Mouse (Mus musculus) hindbrain, embryonic 11.5 days (tissue): ENCODE data around the gene Elmo1. TPM values are rescaled to one million over a fixed set of nuclear protein-coding genes. Genes with fewer than 3 reads are reported as not detected.

Experiments used
- ATAC-seq: fragments of 200-750 bp; cut with Nextera tagmentation; 2 replicates; pipeline ENCODE4 v1.8.0; 2017; ENCODE audit warnings: mild to moderate bottlenecking, moderate TSS enrichment, moderate library complexity; ENCODE audit not compliant: low FRiP score
- DNase-seq: peaks from one replicate; pipeline ENCODE4 v3.0.0-alpha.2; 2015; ENCODE audit warnings: low spot score
- H3K27ac ChIP-seq: fragments of 300-500 bp; sonication (generic); 2 replicates; pipeline ENCODE4 v1.5.1; 2014; ENCODE audit warnings: mild to moderate bottlenecking, low read depth, low read length
- H3K27me3 ChIP-seq: fragments of 300-500 bp; sonication (generic); 2 replicates; pipeline ENCODE4 v1.6.1; 2014; ENCODE audit warnings: mild to moderate bottlenecking, low read length, moderate library complexity, mixed read lengths; ENCODE audit not compliant: control insufficient read depth, insufficient read depth
- H3K36me3 ChIP-seq: fragments of 300-500 bp; sonication (generic); 2 replicates; pipeline ENCODE4 v1.6.1; 2014; ENCODE audit warnings: mild to moderate bottlenecking, low read length, moderate library complexity, mixed read lengths; ENCODE audit not compliant: control insufficient read depth, insufficient read depth
- H3K4me1 ChIP-seq: fragments of 300-500 bp; sonication (generic); replicated peaks from 2 replicates; pipeline ENCODE4 v1.6.1; 2014; ENCODE audit warnings: low read length, mixed read lengths; ENCODE audit not compliant: control insufficient read depth, insufficient read depth
- H3K4me2 ChIP-seq: fragments of 300-500 bp; sonication (generic); replicated peaks from 2 replicates; pipeline ENCODE4 v1.6.1; 2014; ENCODE audit warnings: mild to moderate bottlenecking, low read depth, low read length
- H3K4me3 ChIP-seq: fragments of 300-500 bp; sonication (generic); 2 replicates; pipeline ENCODE4 v1.5.1; 2014; ENCODE audit warnings: low read depth, low read length
- H3K9ac ChIP-seq: fragments of 300-500 bp; sonication (generic); 2 replicates; pipeline ENCODE4 v1.6.1; 2014; ENCODE audit warnings: low read depth, low read length
- H3K9me3 ChIP-seq: fragments of 300-500 bp; sonication (generic); 2 replicates; pipeline ENCODE4 v1.6.1; 2016; ENCODE audit warnings: low read length; ENCODE audit not compliant: control insufficient read depth
- WGBS: fragments of 180-500 bp; shearing (Covaris S2); extraction: QIAGEN DNeasy Blood & Tissue Kit; methylation state at CpG from one replicate; pipeline ENCODE4 v1.1.7; 2014; 5-methylcytosine and 5-hydroxymethylcytosine counted together
- polyA plus RNA-seq: library from polyadenylated mRNA; unstranded; fragments of >200 nt; fragmentation: Nextera tagmentation; extraction: Ambion mirVana; gene quantifications from 2 replicates; pipeline ENCODE4 v1.2.1, GENCODE M21; 2014

Elmo1 gene
- polyA plus RNA-seq, 1 experiment from 2014 or later = 22.9 TPM

DNA sequence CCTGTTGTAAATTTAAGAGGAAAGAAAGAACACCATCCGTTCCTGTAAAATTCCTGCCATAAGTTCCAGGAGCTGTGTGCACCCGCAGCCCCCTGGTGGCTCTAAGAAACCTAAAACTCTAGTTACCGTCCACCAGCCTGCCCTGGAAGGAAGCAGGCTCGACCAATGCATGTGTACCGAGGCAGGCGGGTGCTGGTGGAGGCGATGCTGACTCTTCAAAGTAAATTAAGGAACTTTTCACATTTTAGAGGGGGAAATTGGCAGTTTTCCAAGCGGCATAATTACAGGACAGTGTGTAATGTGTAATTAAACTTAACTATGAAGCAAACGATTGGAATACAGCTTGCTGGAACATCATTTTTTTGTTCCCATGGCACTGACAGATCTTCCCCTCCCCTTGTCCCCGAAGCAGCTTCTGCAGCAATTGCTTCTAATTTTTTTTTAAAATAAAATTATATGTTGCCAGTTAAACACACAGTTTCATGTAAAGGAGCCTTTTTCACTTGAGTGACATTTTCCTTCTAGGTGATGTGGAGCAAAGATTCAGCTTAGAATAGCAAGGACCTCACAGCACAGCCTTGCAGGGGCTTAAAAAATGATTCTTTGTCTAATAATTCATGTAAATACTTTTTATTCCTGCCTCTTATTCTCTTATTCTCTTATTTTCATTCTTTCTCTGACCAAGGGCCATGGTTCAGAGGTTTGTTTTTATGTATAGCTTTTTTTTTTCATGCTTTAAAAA, 263.6 kb downstream of the Elmo1 start:
- Histone ChIP-seq H3K9ac (no peak overlapping the region), H3K4me1 (no peaks in the 10 kb centered on the region), H3K27me3 (no peaks in the 10 kb centered on the region), H3K4me2 (no peak overlapping the region), H3K36me3 (no peaks in the 10 kb centered on the region), H3K9me3 (no peaks in the 10 kb centered on the region), H3K4me3 (no peak overlapping the region), H3K27ac (no peak overlapping the region)
- ATAC-seq (peak; percentile 48; the same call in 1 of the 2 replicates), DNase-seq (peak; percentile 20)
- WGBS = 55% methylated on average over 10 of the region's 10 CpGs

DNA sequence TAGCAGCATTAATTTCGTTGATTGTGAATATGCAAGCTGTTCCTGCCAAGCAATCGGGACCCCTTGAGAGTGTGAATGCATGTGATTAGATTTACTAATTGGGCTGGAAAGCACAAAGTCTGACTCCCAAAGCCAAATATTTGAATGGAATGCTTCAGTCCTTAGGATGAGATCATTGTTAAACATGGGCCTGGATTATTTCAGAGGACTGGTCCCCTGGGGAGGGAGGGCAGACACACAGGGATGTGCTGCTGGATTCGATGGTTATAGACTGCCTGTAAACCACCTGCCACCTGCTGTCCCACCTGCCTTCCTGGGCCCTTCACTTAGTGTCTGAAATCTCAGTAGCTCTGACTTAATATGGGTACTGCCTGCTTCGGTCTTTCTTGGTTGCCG, 264.2 kb downstream of the Elmo1 start:
- Histone ChIP-seq H3K9ac (no peak overlapping the region), H3K9me3 (no peaks in the 10 kb centered on the region), H3K27me3 (no peaks in the 10 kb centered on the region), H3K4me3 (no peak overlapping the region), H3K27ac (no peak overlapping the region), H3K4me2 (no peak overlapping the region), H3K4me1 (no peaks in the 10 kb centered on the region), H3K36me3 (no peaks in the 10 kb centered on the region)
- ATAC-seq (peak; percentile 78), DNase-seq (peak; percentile 28)
- WGBS = 71% methylated on average over 5 of the region's 5 CpGs

DNA sequence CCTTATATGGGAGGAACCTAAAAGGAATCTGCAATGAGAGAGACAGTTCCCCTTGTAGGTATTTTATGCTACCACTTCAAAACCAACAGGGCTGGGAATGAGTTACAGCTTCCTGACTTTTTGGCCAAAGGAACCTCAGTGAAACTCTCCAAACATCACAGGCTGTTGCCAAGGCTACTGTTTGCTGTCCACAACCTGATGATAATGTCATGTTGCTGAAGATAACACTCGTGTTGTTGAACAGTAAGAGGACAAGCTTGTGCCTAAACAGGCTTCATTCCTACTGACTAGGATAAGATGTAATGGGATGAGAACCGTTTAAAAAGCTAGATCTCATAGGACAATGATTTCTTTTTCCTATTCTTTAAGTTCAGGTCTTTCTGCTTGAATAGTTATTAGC, 272.1 kb downstream of the Elmo1 start:
- H3K4me2 ChIP-seq = no peak overlapping the region
- no peaks in the 10 kb centered on the region for H3K36me3 ChIP-seq
- H3K9ac ChIP-seq = no peak overlapping the region
- no peaks in the 10 kb centered on the region for H3K27me3 ChIP-seq
- DNase-seq (no peak), ATAC-seq (no peak)
- H3K4me3 ChIP-seq = no peak overlapping the region
- 75% methylated on average over 2 of the region's 2 CpGs for WGBS
- no peaks in the 10 kb centered on the region for H3K9me3 ChIP-seq
- no peak overlapping the region for H3K27ac ChIP-seq
- no peaks in the 10 kb centered on the region for H3K4me1 ChIP-seq

DNA sequence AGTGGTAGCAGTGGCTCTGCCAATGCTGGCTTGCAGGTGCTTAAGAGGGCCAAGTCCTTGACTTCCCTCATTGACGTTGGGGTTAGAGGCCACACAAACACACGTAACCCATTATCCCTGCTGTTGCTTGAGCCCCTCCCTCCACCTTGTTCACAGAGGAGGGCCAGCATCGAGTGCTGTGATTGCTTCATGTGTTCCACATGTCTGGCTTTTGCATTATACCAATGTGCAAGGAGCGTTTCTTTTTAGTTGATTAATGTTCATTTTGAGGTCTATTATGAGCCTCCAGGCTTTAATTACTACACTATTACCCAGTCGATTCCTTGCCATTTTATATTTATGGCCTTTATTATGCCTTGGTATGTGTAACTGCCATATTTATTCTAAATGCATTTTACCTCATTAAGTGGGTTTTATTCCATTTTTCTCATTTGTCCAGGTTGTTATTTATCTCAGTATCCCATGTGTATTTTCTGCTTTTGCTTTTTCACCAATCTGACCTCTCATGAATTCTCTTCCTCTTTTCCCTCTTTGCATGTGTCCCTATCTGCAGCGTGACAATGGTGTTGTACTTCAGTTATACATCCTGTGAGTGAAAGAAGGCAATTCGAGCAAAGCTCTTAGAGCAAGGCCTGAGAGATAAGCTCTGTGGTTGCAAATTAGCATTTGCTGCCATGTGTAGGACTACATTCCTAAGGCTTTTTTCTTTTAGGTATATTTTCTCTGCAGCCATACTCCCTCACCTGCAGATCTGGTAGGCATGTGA, 275.6 kb downstream of the Elmo1 start:
- Histone ChIP-seq H3K27me3 (no peaks in the 10 kb centered on the region), H3K4me1 (0 out of 2 replicates have a peak, but pooled peaks cover 2% of the 10 kb centered on the region), H3K9me3 (no peaks in the 10 kb centered on the region), H3K9ac (no peak overlapping the region), H3K36me3 (no peaks in the 10 kb centered on the region), H3K4me3 (no peak overlapping the region), H3K4me2 (no peak overlapping the region), H3K27ac (no peak overlapping the region)
- DNase-seq = no peak
- no peak for ATAC-seq
- 77% methylated on average over 7 of the region's 7 CpGs for WGBS

DNA sequence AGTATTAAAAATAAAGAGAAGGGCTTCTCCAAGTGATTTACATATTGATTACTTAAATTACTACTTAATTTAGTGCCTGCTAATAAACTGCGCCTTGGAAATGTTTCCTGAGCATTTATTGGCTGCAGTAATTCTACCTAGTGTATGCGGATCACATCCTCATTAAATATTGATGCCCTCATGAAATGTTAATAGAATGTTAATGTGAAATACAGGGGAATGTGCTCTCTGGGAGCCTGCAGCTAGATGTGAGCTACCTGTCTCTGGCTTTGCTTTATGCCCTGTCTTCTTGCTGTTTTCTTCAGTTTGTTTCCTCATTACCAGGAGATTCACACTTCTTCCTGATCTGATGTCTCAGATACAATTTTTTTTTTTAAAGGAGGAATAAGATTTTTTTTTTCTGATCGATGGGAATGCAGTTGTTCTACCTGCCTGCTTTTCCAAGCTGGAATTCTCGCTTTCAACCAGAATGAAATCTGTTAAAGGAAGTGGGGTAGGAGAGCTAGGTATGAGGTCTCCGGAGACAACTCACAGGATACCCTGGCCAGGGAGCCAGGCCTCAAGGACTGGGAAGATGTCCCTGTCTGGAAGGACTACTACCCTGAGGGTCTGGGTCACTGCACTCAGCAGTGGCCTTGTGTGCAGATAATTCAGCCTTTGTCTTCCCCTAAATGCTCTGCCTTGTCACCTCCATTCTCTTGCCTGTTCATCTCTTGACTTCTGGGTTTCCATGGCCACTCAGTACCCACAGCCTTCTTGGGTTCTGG, 279.8 kb downstream of the Elmo1 start:
- Histone ChIP-seq H3K9ac (no peak overlapping the region), H3K27ac (0 out of 2 replicates have a peak overlapping the region, but pooled peaks have one; percentile 14), H3K27me3 (no peaks in the 10 kb centered on the region), H3K4me2 (no peak overlapping the region), H3K36me3 (no peaks in the 10 kb centered on the region), H3K9me3 (no peaks in the 10 kb centered on the region), H3K4me3 (no peak overlapping the region), H3K4me1 (0 out of 2 replicates have a peak, but pooled peaks cover 2% of the 10 kb centered on the region)
- peak; percentile 51; the same call in 1 of the 2 replicates for ATAC-seq
- no peak for DNase-seq
- 81% methylated on average over 5 of the region's 5 CpGs for WGBS

DNA sequence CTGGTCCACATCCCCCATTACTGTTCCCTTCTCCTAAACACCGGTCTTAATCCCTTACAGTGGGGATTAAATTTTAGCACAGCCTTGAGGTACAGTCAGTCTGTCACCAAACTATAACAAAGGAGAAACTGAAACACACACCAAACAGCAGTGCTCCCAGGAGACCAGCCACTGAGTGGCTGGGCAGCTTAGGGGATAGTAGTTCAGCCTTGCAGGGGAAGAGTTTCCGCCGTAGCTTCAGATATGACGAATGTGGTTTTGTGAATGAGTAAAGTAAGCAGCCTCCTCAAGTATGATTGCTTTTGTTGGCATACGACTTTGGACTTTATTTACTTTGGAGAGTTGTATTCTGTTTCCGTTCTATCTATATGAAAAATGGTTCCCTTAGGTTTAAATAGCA, 281.1 kb downstream of the Elmo1 start:
- H3K9ac ChIP-seq = no peak overlapping the region
- H3K27me3 ChIP-seq = no peaks in the 10 kb centered on the region
- H3K4me2 ChIP-seq = no peak overlapping the region
- DNase-seq (no peak), ATAC-seq (no peak)
- no peaks in the 10 kb centered on the region for H3K9me3 ChIP-seq
- no peak overlapping the region for H3K4me3 ChIP-seq
- no peak overlapping the region for H3K27ac ChIP-seq
- H3K4me1 ChIP-seq = 0 out of 2 replicates have a peak, but pooled peaks cover 2% of the 10 kb centered on the region
- 88% methylated on average over 6 of the region's 6 CpGs for WGBS
- H3K36me3 ChIP-seq = no peaks in the 10 kb centered on the region

DNA sequence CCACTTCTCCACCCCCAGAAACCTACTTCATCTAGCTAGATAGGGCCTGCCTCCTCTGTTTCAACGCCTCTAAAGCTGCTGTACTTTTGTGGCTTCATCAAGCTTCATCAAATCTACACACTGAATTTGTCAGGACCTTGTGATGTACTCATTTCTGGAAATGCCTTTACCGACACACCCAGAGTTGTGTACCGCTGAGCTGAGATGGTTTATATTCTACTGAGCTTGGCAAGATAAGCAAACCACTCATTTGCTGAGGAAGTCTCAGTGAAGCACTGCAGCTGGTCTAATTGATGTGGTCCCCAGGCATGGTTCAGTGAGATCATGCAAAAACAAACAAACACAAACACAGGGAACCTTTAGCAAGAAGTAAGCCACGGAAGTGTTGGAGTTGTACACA, 281.9 kb downstream of the Elmo1 start:
- Histone ChIP-seq H3K27ac (no peak overlapping the region), H3K4me1 (0 out of 2 replicates have a peak, but pooled peaks cover 2% of the 10 kb centered on the region), H3K27me3 (no peaks in the 10 kb centered on the region), H3K4me3 (no peak overlapping the region), H3K9me3 (no peaks in the 10 kb centered on the region), H3K4me2 (no peak overlapping the region), H3K9ac (no peak overlapping the region), H3K36me3 (no peaks in the 10 kb centered on the region)
- 83% methylated on average over 4 of the region's 4 CpGs for WGBS
- no peak for DNase-seq
- ATAC-seq = no peak

DNA sequence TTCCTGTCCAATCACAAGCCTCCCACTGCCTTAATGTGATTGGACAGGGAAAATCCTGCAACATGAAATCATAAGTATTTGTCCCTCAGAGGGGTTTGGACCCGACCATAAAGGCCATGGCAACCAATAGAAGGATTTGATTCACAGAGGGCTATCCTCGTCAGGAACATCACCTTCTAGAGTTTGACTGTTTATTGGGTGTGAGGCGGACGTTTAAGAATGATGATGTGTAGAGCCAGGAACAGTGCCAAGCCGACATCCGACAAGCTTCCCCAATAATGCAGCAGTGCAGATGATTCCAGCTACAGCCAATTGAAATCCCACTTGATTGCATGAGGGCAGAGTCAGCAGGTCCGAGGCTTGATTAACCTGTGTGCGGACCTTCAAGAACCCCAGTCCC, 288.5 kb downstream of the Elmo1 start:
- WGBS = 87% methylated on average over 8 of the region's 8 CpGs
- no peak for ATAC-seq
- H3K9ac ChIP-seq = no peak overlapping the region
- no peak overlapping the region for H3K27ac ChIP-seq
- no peaks in the 10 kb centered on the region for H3K9me3 ChIP-seq
- no peak overlapping the region for H3K4me2 ChIP-seq
- no peaks in the 10 kb centered on the region for H3K36me3 ChIP-seq
- no peak overlapping the region for H3K4me3 ChIP-seq
- H3K4me1 ChIP-seq = no peaks in the 10 kb centered on the region
- no peak for DNase-seq
- no peaks in the 10 kb centered on the region for H3K27me3 ChIP-seq
